Mouse (Mus musculus) urinary bladder, postnatal 0 days (tissue): ENCODE results near the gene Sh3rf3. TPM values are rescaled to one million over a fixed set of nuclear protein-coding genes. Genes with fewer than 3 reads are reported as not detected.

Source experiments
- microRNA-seq: library from miRNA; unstranded; fragments of <30 nt; microRNA quantifications from one replicate; pipeline ENCODE4, GENCODE M21; 2016
- polyA plus RNA-seq: library from polyadenylated mRNA; unstranded; fragments of >200 nt; fragmentation: Nextera tagmentation; extraction: Ambion mirVana; gene quantifications from 2 replicates; pipeline ENCODE4 v1.2.1, GENCODE M21; 2015

Sh3rf3 gene
- polyA plus RNA-seq: 0.73 and 1.1 TPM in 2 replicates

DNA sequence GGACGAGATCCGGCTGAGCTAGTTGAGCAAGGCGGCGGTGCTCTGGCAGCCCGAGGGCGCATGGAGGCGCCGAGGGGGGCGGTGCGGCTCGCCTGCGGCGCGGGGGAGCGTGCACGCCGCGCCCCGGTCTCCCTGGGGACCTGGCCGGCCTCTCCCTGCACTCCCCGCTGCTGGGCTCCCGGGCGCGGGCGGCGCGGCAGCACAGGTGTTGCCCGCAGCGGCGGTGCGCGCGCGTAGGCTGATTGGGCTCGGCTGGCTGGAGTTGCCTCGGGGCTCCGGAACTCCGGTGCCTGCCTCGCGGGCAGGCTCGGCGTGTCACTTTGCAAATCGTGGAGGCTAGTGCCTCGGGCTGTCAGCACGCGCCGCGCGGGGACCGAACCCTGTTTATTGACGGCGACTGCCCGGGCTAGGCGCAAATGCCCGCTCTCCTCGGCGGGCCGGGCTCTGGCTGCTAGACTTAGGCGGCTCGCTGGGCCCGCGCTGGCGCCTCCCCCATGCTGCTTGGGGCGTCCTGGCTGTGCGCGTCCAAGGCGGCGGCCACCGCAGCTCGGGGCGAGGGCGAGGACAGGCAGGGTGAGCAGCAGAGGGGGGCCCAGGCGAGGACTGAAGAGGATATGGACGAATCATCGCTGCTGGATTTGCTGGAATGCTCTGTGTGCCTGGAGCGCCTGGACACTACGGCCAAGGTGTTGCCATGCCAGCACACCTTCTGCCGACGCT, at the start of gene Sh3rf3:
Gene Sh3rf3 (plus strand): TSS at position 279 of the 720 bp plus-strand sequence.

Small RNAs within 50 kb of the gene (microRNA-seq; reads per million reads assigned to microRNA genes)
- gene Gm27672: not detected

Other genes starting within 250 kb of the Sh3rf3 start
- 0.12 and 0.18 TPM in 2 replicates for gene Edar, start 137.7 kb upstream of the Sh3rf3 start, polyA plus RNA-seq
- not detected in 2 replicates for gene Gm17542, start 95.1 kb upstream of the Sh3rf3 start, polyA plus RNA-seq